Mouse (Mus musculus) cerebellum, adult 2 months (tissue): ENCODE results near the gene Stc2.

Experiments
- CTCF ChIP-seq: fragments of 200-500 bp; IDR thresholded peaks from 2 replicates; pipeline ENCODE4 v1.5.1; 2011; ENCODE audit warnings: low read depth, mild to moderate bottlenecking, control low read depth, low read length, moderate library complexity, borderline replicate concordance; ENCODE audit not compliant: insufficient read depth
- POLR2A ChIP-seq: fragments of 200-500 bp; IDR thresholded peaks from 2 replicates; pipeline ENCODE4 v1.6.1; 2011; ENCODE audit warnings: low read length, control low read depth, borderline replicate concordance; ENCODE audit not compliant: insufficient read depth

GRCm38 (mm10) chr11:31370436-31371230 lies 759 bp upstream of the Stc2 start:
- TF ChIP-seq CTCF (no peak), POLR2A (no peak)
